Mouse (Mus musculus): Measurements from ENCODE around the gene Ddx58.

DNA sequence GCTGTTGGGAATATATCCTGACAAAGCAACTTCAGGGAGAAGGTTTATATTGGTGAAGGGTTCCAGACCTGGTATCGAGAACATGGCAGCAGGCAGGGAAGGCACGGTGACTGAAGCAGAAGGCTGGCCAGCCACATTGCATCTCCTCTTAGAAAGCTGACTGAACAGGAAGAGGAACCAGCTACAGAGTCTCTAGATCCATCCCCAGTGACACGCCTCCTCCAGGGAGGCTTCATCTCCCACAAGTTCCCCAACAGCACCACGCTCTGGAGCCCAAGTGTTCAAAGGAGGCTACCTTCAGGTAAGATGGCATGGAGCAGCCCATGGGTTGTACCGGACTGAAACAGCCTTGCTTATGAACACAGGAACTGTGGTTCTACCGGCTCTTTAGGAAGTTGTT, 37.4 kb downstream of the Ddx58 start:
- no peak for TF ChIP-seq POLR2A (IDR thresholded peaks at IDR 0.05; ENCODE audit: borderline replicate concordance, extremely low read depth, insufficient read depth, insufficient read length, poor library complexity, severe bottlenecking)
- no peak for TF ChIP-seq CTCF (IDR thresholded peaks at IDR 0.05; ENCODE audit: borderline replicate concordance, extremely low read depth, insufficient read depth, insufficient read length)
